Mouse (Mus musculus) adrenal gland, adult (tissue): ENCODE measurements around the gene Camk1d.
A peak's percentile ranks its signal among the peaks of the same experiment; 100 is the strongest.

Source experiments
- DNase-seq, 2 experiments: peaks; one replicate each; pipeline ENCODE4 v3.0.0; 2022 to 2023; ENCODE audit warnings: low spot score in 1 of 2; ENCODE audit not compliant: inconsistent age in 2 of 2

The Camk1d gene

GRCm38 (mm10) chr2:5479886-5480285 lies 234.4 kb downstream of the Camk1d start:
- no peak for DNase-seq

- no peak for DNase-seq
These were observed 235.6 kb downstream of the Camk1d start for GRCm38 (mm10) chr2:5478709-5479108.

GRCm38 (mm10) chr2:5478256-5478655 lies 236.1 kb downstream of the Camk1d start:
- no peak for DNase-seq

- no peak for DNase-seq
These were observed 236.8 kb downstream of the Camk1d start for GRCm38 (mm10) chr2:5477525-5477924.

GRCm38 (mm10) chr2:5469366-5469941 lies 244.9 kb downstream of the Camk1d start:
- DNase-seq: no peak

- no peak for DNase-seq
These were observed 246.8 kb downstream of the Camk1d start for GRCm38 (mm10) chr2:5467537-5467936.

GRCm38 (mm10) chr2:5458671-5459235 lies 255.6 kb downstream of the Camk1d start:
- DNase-seq: no peak

- no peak for DNase-seq
These were observed 256.2 kb downstream of the Camk1d start for GRCm38 (mm10) chr2:5458075-5458494.

GRCm38 (mm10) chr2:5456108-5456507 lies 258.2 kb downstream of the Camk1d start:
- no peak for DNase-seq

GRCm38 (mm10) chr2:5454830-5455229 lies 259.5 kb downstream of the Camk1d start:
- DNase-seq: no peak

GRCm38 (mm10) chr2:5451654-5452053 lies 262.7 kb downstream of the Camk1d start:
- peak in 1 of 2 experiments; percentile 65 for DNase-seq

GRCm38 (mm10) chr2:5445357-5445756 lies 269.0 kb downstream of the Camk1d start:
- no peak for DNase-seq

GRCm38 (mm10) chr2:5437690-5438089 lies 276.6 kb downstream of the Camk1d start:
- DNase-seq: no peak

GRCm38 (mm10) chr2:5435587-5436253 lies 278.6 kb downstream of the Camk1d start:
- no peak for DNase-seq

GRCm38 (mm10) chr2:5431309-5431708 lies 283.0 kb downstream of the Camk1d start:
- DNase-seq: peak in 1 of 2 experiments; percentile 49

GRCm38 (mm10) chr2:5429921-5430320 lies 284.4 kb downstream of the Camk1d start:
- no peak for DNase-seq

GRCm38 (mm10) chr2:5426110-5426509 lies 288.2 kb downstream of the Camk1d start:
- DNase-seq: no peak

- DNase-seq: no peak
These were observed 288.7 kb downstream of the Camk1d start for GRCm38 (mm10) chr2:5425612-5426011.

GRCm38 (mm10) chr2:5420621-5421196 lies 293.6 kb downstream of the Camk1d start:
- DNase-seq: no peak

GRCm38 (mm10) chr2:5418802-5419201 lies 295.5 kb downstream of the Camk1d start:
- no peak for DNase-seq

- DNase-seq: no peak
These were observed 296.9 kb downstream of the Camk1d start for GRCm38 (mm10) chr2:5417158-5418032.
